Mouse (Mus musculus) liver, postnatal 0 days (tissue): ENCODE results near the gene Samd10. TPM values are rescaled to one million over a fixed set of nuclear protein-coding genes. Genes with fewer than 3 reads are reported as not detected.

ENCODE experiments used
- ATAC-seq: fragments of 200-750 bp; cut with Nextera tagmentation; 2 replicates; pipeline ENCODE4 v1.8.0; 2017; ENCODE audit warnings: mild to moderate bottlenecking, moderate library complexity
- DNase-seq: peaks from one replicate; pipeline ENCODE4 v3.0.0-alpha.2; 2016
- H3K27ac ChIP-seq: fragments of 300-500 bp; sonication (generic); 2 replicates; pipeline ENCODE4 v1.5.1; 2014; ENCODE audit warnings: antibody characterized with exemption, moderate library complexity, mild to moderate bottlenecking, low read depth
- H3K27me3 ChIP-seq: fragments of 300-500 bp; sonication (generic); 2 replicates; pipeline ENCODE4 v1.6.1; 2014; ENCODE audit warnings: low read length, control low read depth, mixed read lengths; ENCODE audit not compliant: insufficient read depth
- H3K36me3 ChIP-seq: fragments of 300-500 bp; sonication (generic); replicated peaks from 2 replicates; pipeline ENCODE4 v1.6.1; 2014; ENCODE audit warnings: mild to moderate bottlenecking, control low read depth, low read length, moderate library complexity, mixed read lengths; ENCODE audit not compliant: insufficient read depth
- H3K4me1 ChIP-seq: fragments of 300-500 bp; sonication (generic); 2 replicates; pipeline ENCODE4 v1.6.1; 2014; ENCODE audit warnings: antibody characterized with exemption, mild to moderate bottlenecking, control low read depth; ENCODE audit not compliant: insufficient read depth
- H3K4me2 ChIP-seq: fragments of 300-500 bp; sonication (generic); 2 replicates; pipeline ENCODE4 v1.6.1; 2014; ENCODE audit warnings: low read depth, mild to moderate bottlenecking, low read length, moderate library complexity, mixed read lengths
- H3K4me3 ChIP-seq: fragments of 300-500 bp; sonication (generic); 2 replicates; pipeline ENCODE4 v1.5.1; 2014; ENCODE audit warnings: low read depth, low read length
- H3K9ac ChIP-seq: fragments of 300-500 bp; sonication (generic); replicated peaks from 2 replicates; pipeline ENCODE4 v1.6.1; 2014; ENCODE audit warnings: mild to moderate bottlenecking, moderate library complexity
- H3K9me3 ChIP-seq: fragments of 300-500 bp; sonication (generic); 2 replicates; pipeline ENCODE4 v1.6.1; 2016; ENCODE audit warnings: mild to moderate bottlenecking, control low read depth, low read length, mixed read lengths
- CTCF ChIP-seq: sonication (generic); IDR thresholded peaks from 2 replicates; pipeline ENCODE4 v1.5.1; 2016; ENCODE audit warnings: antibody characterized with exemption, low read depth
- EP300 ChIP-seq: IDR thresholded peaks from 2 replicates; pipeline ENCODE4 v1.6.1; 2016; ENCODE audit warnings: antibody characterized with exemption, low read depth, mild to moderate bottlenecking
- WGBS: fragments of 180-500 bp; shearing (Covaris S2); extraction: QIAGEN DNeasy Blood & Tissue Kit; methylation state at CpG from one replicate; pipeline ENCODE4 v1.1.7; 2014; ENCODE audit not compliant: insufficient replicate concordance; 5-methylcytosine and 5-hydroxymethylcytosine counted together
- polyA plus RNA-seq: library from polyadenylated mRNA; unstranded; fragments of >200 nt; fragmentation: Nextera tagmentation; extraction: Ambion mirVana; gene quantifications from 2 replicates; pipeline ENCODE4 v1.2.1, GENCODE M21; 2015

Gene Samd10
- polyA plus RNA-seq: 2.1 and 2.3 TPM in 2 replicates

DNA sequence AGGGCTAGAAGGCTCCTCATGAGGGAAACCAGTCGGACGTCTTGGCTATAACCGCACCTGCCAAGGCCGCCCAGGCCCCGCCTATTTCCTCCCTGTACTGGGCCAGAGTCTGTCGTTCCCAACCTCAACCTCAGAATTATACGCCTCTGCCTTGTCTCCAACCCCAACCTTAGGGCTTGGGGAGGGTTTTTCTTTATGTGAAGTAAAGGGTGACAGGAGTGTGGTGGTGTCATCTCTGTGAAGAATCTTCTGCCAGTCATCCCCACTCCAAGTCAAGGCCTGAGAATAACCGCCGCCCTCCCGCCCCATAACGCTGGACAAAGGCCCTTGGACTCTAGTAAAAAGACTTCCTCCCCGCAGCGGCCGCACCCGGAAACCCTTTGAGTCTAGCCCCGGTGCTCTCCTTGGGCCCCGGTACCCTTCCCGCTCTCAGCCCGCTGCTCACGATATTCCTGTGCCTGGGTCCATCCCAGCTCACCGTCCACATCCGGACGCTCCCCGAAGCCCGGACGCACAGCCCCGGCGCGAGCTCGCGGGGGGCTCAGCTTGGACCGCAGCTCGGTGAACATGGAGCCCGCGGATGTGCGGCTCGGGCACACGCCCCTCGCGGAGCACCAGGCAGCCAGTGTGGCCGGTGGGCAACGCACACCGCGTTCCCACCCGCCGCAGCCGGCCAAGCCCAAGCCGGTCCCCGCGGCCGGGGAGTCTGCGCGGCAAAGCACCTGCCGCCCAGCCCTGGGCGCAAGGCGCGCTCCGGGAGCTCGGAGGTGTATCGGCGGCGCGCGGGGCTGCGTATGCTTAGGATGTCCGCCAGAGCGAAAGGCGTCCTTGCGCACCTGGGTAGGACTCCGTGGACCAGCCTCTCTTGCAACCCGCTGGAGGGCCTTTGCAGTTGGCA is at the start of gene Samd10:
Samd10 (minus strand) TSS at position 759 of the 898 bp plus-strand sequence.
- H3K4me1 ChIP-seq: peaks cover 21% of the 10 kb centered on the region
- 3% methylated on average over 63 of the region's 71 CpGs for WGBS
- H3K27ac ChIP-seq: peak within 1 kb of the TSS; percentile 69
- H3K9me3 ChIP-seq: no peaks in the 10 kb centered on the region
- H3K27me3 ChIP-seq: no peaks in the 10 kb centered on the region
- H3K9ac ChIP-seq: peak within 1 kb of the TSS; percentile 75
- peak; percentile 70 for DNase-seq
- peak; percentile 14; the same call in 1 of the 2 replicates for ATAC-seq
- H3K4me3 ChIP-seq: peak within 1 kb of the TSS; percentile 71
- H3K4me2 ChIP-seq: peak within 1 kb of the TSS; percentile 95
- H3K36me3 ChIP-seq: no peaks in the 10 kb centered on the region
- TF ChIP-seq EP300: no peak
- TF ChIP-seq CTCF: no peak

GRCm38 (mm10) chr2:181646626-181647472 is 47.8 kb upstream of the Samd10 start:
- Histone ChIP-seq H3K27ac (no peak overlapping the region), H3K4me3 (no peak overlapping the region), H3K36me3 (peaks cover 57% of the 10 kb centered on the region), H3K4me2 (no peak overlapping the region), H3K9ac (no peak overlapping the region), H3K4me1 (no peaks in the 10 kb centered on the region), H3K9me3 (no peaks in the 10 kb centered on the region), H3K27me3 (no peaks in the 10 kb centered on the region)
- ATAC-seq (no peak), DNase-seq (no peak)
- WGBS: 86% methylated on average over 6 of the region's 6 CpGs
- TF ChIP-seq EP300: no peak
- TF ChIP-seq CTCF: no peak

DNA sequence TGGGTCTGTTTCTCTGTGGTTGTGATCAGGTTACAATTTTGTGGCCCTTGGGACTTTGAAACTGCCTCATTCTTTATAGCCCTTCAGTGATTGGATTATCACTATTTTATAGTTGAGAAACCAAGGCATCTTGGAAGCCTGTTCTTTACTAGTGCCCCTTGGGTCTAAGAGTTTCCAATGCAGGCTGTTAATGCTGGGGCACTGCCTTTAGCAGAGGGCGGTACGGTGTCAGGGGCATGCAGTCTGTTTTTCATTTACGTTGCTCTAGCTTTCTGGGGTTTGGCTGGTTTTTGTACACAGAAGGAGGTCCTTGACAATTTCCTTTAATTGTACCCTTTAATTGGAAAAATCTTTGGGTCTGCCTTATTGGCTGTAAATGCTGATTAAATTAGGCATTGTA is 46.7 kb upstream of the Samd10 start:
- TF ChIP-seq EP300 (no peak), CTCF (no peak)
- DNase-seq (no peak), ATAC-seq (no peak)
- Histone ChIP-seq H3K36me3 (peaks cover 56% of the 10 kb centered on the region), H3K4me1 (no peaks in the 10 kb centered on the region), H3K4me2 (no peak overlapping the region), H3K9ac (no peak overlapping the region), H3K27me3 (no peaks in the 10 kb centered on the region), H3K9me3 (no peaks in the 10 kb centered on the region), H3K27ac (no peak overlapping the region), H3K4me3 (no peak overlapping the region)
- 88% methylated on average over 3 of the region's 3 CpGs for WGBS

- Histone ChIP-seq H3K4me2 (no peak overlapping the region), H3K27ac (no peak overlapping the region), H3K27me3 (no peaks in the 10 kb centered on the region), H3K4me1 (no peaks in the 10 kb centered on the region), H3K36me3 (peaks cover 45% of the 10 kb centered on the region), H3K4me3 (no peak overlapping the region), H3K9ac (no peak overlapping the region), H3K9me3 (no peaks in the 10 kb centered on the region)
- TF ChIP-seq CTCF (peak; percentile 78), EP300 (no peak)
- peak; percentile 52 for DNase-seq
- WGBS: 86% methylated on average over 2 of the region's 2 CpGs
- no peak for ATAC-seq
Measured at GRCm38 (mm10) chr2:181644361-181644760, 45.3 kb upstream of the Samd10 start.

GRCm38 (mm10) chr2:181635865-181636264 is 36.9 kb upstream of the Samd10 start:
- H3K4me2 ChIP-seq: no peak overlapping the region
- no peaks in the 10 kb centered on the region for H3K4me1 ChIP-seq
- H3K36me3 ChIP-seq: peaks cover 62% of the 10 kb centered on the region
- no peak for ATAC-seq
- H3K4me3 ChIP-seq: no peak overlapping the region
- DNase-seq: no peak
- H3K9me3 ChIP-seq: no peaks in the 10 kb centered on the region
- 86% methylated on average over 3 of the region's 3 CpGs for WGBS
- H3K27me3 ChIP-seq: no peaks in the 10 kb centered on the region
- no peak for TF ChIP-seq CTCF
- no peak for TF ChIP-seq EP300
- H3K9ac ChIP-seq: no peak overlapping the region
- H3K27ac ChIP-seq: no peak overlapping the region

- 93% methylated on average over 6 of the region's 6 CpGs for WGBS
- ATAC-seq: no peak
- TF ChIP-seq CTCF (no peak), EP300 (no peak)
- H3K4me1 ChIP-seq: no peaks in the 10 kb centered on the region
- no peak overlapping the region for H3K4me3 ChIP-seq
- no peak overlapping the region for H3K9ac ChIP-seq
- H3K36me3 ChIP-seq: peaks cover 63% of the 10 kb centered on the region
- no peak overlapping the region for H3K4me2 ChIP-seq
- no peak for DNase-seq
- H3K9me3 ChIP-seq: no peaks in the 10 kb centered on the region
- H3K27me3 ChIP-seq: no peaks in the 10 kb centered on the region
- H3K27ac ChIP-seq: no peak overlapping the region
Measured at GRCm38 (mm10) chr2:181632624-181633023, 33.6 kb upstream of the Samd10 start.
